Mouse (Mus musculus) cortical plate, adult 2 months (tissue): ENCODE data around the gene Prph2.
A peak's percentile ranks its signal among the peaks of the same experiment; 100 is the strongest.

Experiments
- CTCF ChIP-seq: fragments of 200-500 bp; IDR thresholded peaks from 2 replicates; pipeline ENCODE4 v1.5.1; 2011; ENCODE audit warnings: mild to moderate bottlenecking, control low read depth, low read length; ENCODE audit not compliant: insufficient read depth; ENCODE audit errors: extremely low read depth
- POLR2A ChIP-seq: fragments of 200-500 bp; IDR thresholded peaks from 2 replicates; pipeline ENCODE4 v1.6.1; 2011; ENCODE audit warnings: mild to moderate bottlenecking, low read length, control low read depth; ENCODE audit not compliant: insufficient read depth; ENCODE audit errors: extremely low read depth

DNA sequence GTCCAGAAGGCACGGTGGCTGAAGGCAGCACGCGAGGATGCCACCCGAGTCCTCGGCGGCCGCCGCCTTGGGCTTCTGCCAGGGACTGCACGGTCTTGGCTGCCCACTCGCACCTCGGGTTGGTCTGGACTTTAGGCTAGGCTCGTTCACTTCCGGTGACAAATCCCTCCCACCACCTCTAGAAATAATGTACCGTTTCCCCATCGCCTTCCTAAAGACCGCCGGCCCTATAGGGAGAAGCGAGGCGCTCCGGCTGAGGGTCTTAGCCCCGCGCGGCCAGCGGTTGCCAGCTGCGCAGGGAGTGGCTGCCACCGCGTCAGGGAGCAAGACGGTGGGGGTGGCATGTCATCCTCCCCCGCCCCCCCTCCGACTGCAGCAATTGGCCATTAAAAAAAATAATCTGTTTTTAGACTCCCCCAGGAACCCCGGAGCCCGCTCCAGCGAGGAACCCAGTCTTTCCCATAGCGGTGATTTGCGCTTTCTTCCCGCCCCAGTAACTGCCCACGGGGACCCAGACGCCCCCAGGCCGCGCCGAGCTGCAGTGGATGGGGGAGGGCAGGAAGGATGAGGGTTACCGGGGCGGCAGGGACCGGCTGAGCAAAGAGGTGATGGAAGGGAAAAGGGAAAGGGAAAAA is 20.7 kb upstream of the Prph2 start:
- peak; percentile 58 for TF ChIP-seq POLR2A
- no peak for TF ChIP-seq CTCF
